Mouse (Mus musculus): ENCODE data around the gene Cyb5r2.

DNA sequence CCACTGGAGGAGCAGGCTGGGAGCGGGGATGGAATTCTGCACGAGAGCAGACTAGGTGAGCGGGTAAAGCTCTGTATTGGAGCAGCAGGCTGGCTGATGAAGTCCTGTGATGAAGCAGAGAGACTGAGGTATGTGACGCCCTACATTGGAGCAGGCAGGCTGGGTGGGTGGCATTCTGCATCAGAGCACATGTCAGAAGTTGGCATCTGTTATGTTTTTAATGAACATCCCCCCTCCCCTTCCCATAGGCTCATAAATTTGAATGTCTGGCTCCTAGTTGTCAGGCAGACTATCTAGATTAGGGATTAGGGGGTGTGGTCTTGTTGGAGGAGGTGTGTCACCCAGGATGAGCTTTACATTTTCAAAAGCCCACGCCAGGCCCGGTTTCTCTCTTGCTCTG lies 45.1 kb downstream of the Cyb5r2 start:
- TF ChIP-seq GATA1 (IDR thresholded peaks at IDR 0.05; ENCODE audit: borderline replicate concordance, low read length), result no peak
- TF ChIP-seq CTCF (IDR thresholded peaks at IDR 0.05; ENCODE audit: low read depth, low read length), result no peak
- TF ChIP-seq TAL1 (conservative IDR thresholded peaks at IDR 0.05; ENCODE audit: low read depth, low read length), result no peak
- TF ChIP-seq GATA2 (IDR thresholded peaks at IDR 0.05; ENCODE audit: borderline replicate concordance, low read depth, low read length), result no peak
- no peak for TF ChIP-seq POLR2AphosphoS5 (IDR thresholded peaks at IDR 0.05; ENCODE audit: insufficient replicate concordance, low read depth, low read length)
